Mouse (Mus musculus) cerebellum, adult 11 months (tissue): ENCODE results near the gene Alkal2.

Experiments
- DNase-seq: peaks from one replicate; pipeline ENCODE4 v3.0.0; 2022

Gene Alkal2

DNA sequence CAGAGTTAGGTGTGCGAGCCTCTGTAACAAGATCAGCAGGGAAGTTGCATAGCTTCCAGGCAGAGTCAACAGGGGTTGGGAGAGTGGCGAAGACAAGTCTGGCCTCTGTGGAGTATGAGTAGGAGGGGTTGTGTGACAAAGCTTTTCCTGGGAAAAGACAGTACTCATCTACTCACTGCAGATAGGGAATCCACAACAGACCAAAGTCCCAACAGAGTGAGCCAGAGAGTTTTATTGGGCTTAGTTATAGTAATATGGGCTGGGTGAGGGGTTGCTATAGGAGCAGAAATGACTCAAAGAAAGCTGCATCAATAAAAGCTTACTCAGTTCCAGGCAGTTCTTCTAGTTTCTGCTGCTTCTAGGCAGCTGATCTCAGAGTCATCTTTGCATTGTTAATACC, 49.2 kb downstream of the Alkal2 start:
- DNase-seq = no peak

DNA sequence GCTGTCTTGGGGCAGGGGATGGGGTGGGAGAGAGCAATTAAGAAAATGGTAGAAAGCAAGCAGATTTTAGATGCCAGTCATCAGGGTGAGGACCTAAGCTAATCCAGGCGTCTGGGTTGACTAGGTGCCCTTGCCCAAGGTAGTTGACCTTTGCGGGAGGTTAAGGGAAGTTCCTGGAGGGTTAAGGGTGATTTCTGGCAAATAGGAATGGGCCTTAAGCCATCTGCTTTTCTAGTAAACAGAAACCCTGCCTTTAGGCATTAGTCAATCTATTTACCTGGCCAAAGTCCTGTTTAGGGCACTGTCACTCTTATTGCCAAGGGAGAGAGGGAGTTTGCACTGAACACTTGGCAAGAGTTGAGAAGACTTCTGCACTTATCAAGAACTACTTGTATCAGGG, 52.8 kb downstream of the Alkal2 start:
- DNase-seq = no peak
